Mouse (Mus musculus) cerebellum, postnatal 25 days (tissue): ENCODE measurements around the gene Gm20441.

Experiments used
- DNase-seq, 2 experiments: peaks; one replicate each; pipeline ENCODE4 v3.0.0; 2021; ENCODE audit warnings: mixed read lengths in 2 of 2

The Gm20441 gene

GRCm38 (mm10) chr10:75780769-75781578, at the start of gene Gm20441, which contains the start of gene Gstt3:
TSS of gene Gm20441 (minus strand) at chr10:75780954.
TSS of gene Gstt3 (minus strand) at chr10:75781414.
- peak; percentile 30 to 34 for DNase-seq

- DNase-seq: no peak
Measured at GRCm38 (mm10) chr10:75830275-75830670, 49.5 kb upstream of the Gm20441 start.

GRCm38 (mm10) chr10:75829529-75830274, 48.9 kb upstream of the Gm20441 start:
- DNase-seq: no peak

GRCm38 (mm10) chr10:75828500-75828931, 47.8 kb upstream of the Gm20441 start:
- DNase-seq: peak; percentile 79 to 83

- DNase-seq: peak; percentile 62 to 68
Measured at GRCm38 (mm10) chr10:75827668-75828360, 47.1 kb upstream of the Gm20441 start.

- no peak for DNase-seq
Measured at GRCm38 (mm10) chr10:75824530-75824929, 43.8 kb upstream of the Gm20441 start.

GRCm38 (mm10) chr10:75823782-75824181, 43.0 kb upstream of the Gm20441 start:
- no peak for DNase-seq

- DNase-seq: no peak
Measured at GRCm38 (mm10) chr10:75822443-75822842, 41.7 kb upstream of the Gm20441 start, which contains the start of gene Gstt4. TSS of gene Gstt4 (minus strand) at chr10:75822543.

GRCm38 (mm10) chr10:75819882-75820281, 39.1 kb upstream of the Gm20441 start:
- no peak for DNase-seq

GRCm38 (mm10) chr10:75818641-75819040, 37.9 kb upstream of the Gm20441 start:
- DNase-seq: no peak

- no peak for DNase-seq
Measured at GRCm38 (mm10) chr10:75804217-75804616, 23.5 kb upstream of the Gm20441 start.

- peak; percentile 70 to 80 for DNase-seq
Measured at GRCm38 (mm10) chr10:75798176-75798696, 17.5 kb upstream of the Gm20441 start, which contains the start of gene Gstt1. TSS of gene Gstt1 (minus strand) at chr10:75798584.

GRCm38 (mm10) chr10:75797619-75798175, 16.9 kb upstream of the Gm20441 start:
- DNase-seq: peak; percentile 79

GRCm38 (mm10) chr10:75796731-75797516, 16.2 kb upstream of the Gm20441 start:
- peak; percentile 13 to 21 for DNase-seq

GRCm38 (mm10) chr10:75794880-75795279, 14.1 kb upstream of the Gm20441 start:
- no peak for DNase-seq

- no peak for DNase-seq
Measured at GRCm38 (mm10) chr10:75790773-75791172, 10.0 kb upstream of the Gm20441 start.

GRCm38 (mm10) chr10:75789841-75790240, 9.1 kb upstream of the Gm20441 start:
- no peak for DNase-seq

GRCm38 (mm10) chr10:75789081-75789735, 8.5 kb upstream of the Gm20441 start:
- DNase-seq: no peak

- DNase-seq: no peak
Measured at GRCm38 (mm10) chr10:75788277-75788676, 7.5 kb upstream of the Gm20441 start.

GRCm38 (mm10) chr10:75785442-75785841, 4.7 kb upstream of the Gm20441 start:
- DNase-seq: no peak
